Mouse (Mus musculus) hindbrain, postnatal 0 days (tissue): ENCODE results near the gene Tbc1d10c. TPM values are rescaled to one million over a fixed set of nuclear protein-coding genes. Genes with fewer than 3 reads are reported as not detected.
A peak's percentile ranks its signal among the peaks of the same experiment; 100 is the strongest.

Experiments used
- ATAC-seq: fragments of 200-750 bp; cut with Nextera tagmentation; 2 replicates; pipeline ENCODE4 v1.8.0; 2017; ENCODE audit warnings: mild to moderate bottlenecking, moderate TSS enrichment, moderate library complexity
- DNase-seq: peaks from one replicate; pipeline ENCODE4 v3.0.0-alpha.2; 2015; ENCODE audit warnings: low spot score
- H3K27ac ChIP-seq: fragments of 300-500 bp; sonication (generic); 2 replicates; pipeline ENCODE4 v1.5.1; 2014; ENCODE audit warnings: mild to moderate bottlenecking
- H3K27me3 ChIP-seq: fragments of 300-500 bp; sonication (generic); 2 replicates; pipeline ENCODE4 v1.6.1; 2014; ENCODE audit warnings: low read length, mixed read lengths; ENCODE audit not compliant: insufficient read depth
- H3K36me3 ChIP-seq: fragments of 300-500 bp; sonication (generic); 2 replicates; pipeline ENCODE4 v1.6.1; 2014; ENCODE audit warnings: low read length, mixed read lengths; ENCODE audit not compliant: insufficient read depth
- H3K4me1 ChIP-seq: fragments of 300-500 bp; sonication (generic); 2 replicates; pipeline ENCODE4 v1.6.1; 2014; ENCODE audit warnings: antibody characterized with exemption, low read length, mixed read lengths; ENCODE audit not compliant: insufficient read depth
- H3K4me2 ChIP-seq: fragments of 300-500 bp; sonication (generic); 2 replicates; pipeline ENCODE4 v1.6.1; 2014; ENCODE audit warnings: low read depth, mild to moderate bottlenecking, low read length, moderate library complexity, mixed read lengths
- H3K4me3 ChIP-seq: fragments of 300-500 bp; sonication (generic); 2 replicates; pipeline ENCODE4 v1.5.1; 2014; ENCODE audit warnings: low read length
- H3K9ac ChIP-seq: fragments of 300-500 bp; sonication (generic); replicated peaks from 2 replicates; pipeline ENCODE4 v1.6.1; 2014; ENCODE audit warnings: mild to moderate bottlenecking, low read length, moderate library complexity, mixed read lengths
- H3K9me3 ChIP-seq: fragments of 300-500 bp; sonication (generic); 2 replicates; pipeline ENCODE4 v1.6.1; 2016; ENCODE audit warnings: low read length, mixed read lengths
- CTCF ChIP-seq: IDR thresholded peaks from 2 replicates; pipeline ENCODE4 v1.5.1; 2016; ENCODE audit warnings: antibody characterized with exemption, control low read depth, low read depth
- WGBS: fragments of 180-500 bp; shearing (Covaris S2); extraction: QIAGEN DNeasy Blood & Tissue Kit; methylation state at CpG from one replicate; pipeline ENCODE4 v1.1.7; 2014; 5-methylcytosine and 5-hydroxymethylcytosine counted together
- polyA plus RNA-seq: library from polyadenylated mRNA; unstranded; fragments of >200 nt; fragmentation: Nextera tagmentation; extraction: Ambion mirVana; gene quantifications from 2 replicates; pipeline ENCODE4 v1.2.1, GENCODE M21; 2015
- total RNA-seq: library from RNA; depleted of rRNA; stranded (reverse); fragments of >200 nt; gene quantifications from 2 replicates; pipeline ENCODE4 v1.2.3, GENCODE M21; 2014

Tbc1d10c gene
- total and polyA plus RNA-seq, 2 experiments from 2014 or later = 0.95 to 3.8 TPM

DNA sequence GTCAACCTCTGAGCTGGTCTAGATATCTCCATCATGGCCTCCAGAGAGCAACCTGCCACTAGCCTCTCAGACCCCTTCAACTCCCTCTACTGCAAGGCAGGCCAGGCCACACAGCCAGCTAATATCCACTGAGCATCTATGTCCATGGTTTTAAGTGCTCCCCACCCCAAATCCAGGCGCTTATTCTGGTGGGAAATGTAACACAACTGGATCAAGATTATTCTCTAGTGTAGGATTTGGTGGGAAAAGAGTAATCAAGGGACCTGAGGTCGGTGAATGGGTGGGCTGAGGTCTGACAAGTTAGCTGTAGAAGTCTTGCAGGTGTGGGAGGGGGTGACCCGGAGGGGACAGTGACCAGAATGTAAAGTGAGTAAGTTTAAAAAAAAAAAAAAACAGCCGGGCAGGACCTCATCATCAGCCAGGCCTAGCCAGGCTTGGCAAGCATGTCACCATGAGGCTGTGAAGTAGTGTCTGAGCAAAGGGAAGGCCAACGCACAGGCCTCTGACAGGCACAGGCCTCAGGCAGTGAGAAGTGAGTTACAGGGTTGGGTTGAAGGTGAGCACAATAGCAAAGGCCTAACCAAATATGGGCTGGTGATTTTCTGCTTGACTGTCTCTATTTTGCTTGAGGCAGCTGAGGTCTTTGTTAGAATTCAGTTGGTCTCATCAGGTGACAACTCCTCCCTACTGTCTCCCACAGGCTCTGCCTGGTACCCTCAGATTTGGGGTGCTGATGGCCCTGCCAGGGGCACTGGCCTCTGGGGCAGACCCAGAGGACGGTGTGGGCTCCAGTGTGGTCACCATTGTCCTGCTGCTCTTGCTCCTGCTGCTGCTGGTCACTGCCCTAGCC, 35.6 kb downstream of the Tbc1d10c start:
- 65% methylated on average over 6 of the region's 6 CpGs for WGBS
- no peaks in the 10 kb centered on the region for H3K4me1 ChIP-seq
- no peaks in the 10 kb centered on the region for H3K9me3 ChIP-seq
- no peak overlapping the region for H3K27ac ChIP-seq
- no peak overlapping the region for H3K9ac ChIP-seq
- TF ChIP-seq CTCF = no peak
- no peaks in the 10 kb centered on the region for H3K27me3 ChIP-seq
- no peak overlapping the region for H3K4me3 ChIP-seq
- DNase-seq (no peak), ATAC-seq (no peak)
- peaks cover 34% of the 10 kb centered on the region for H3K36me3 ChIP-seq
- H3K4me2 ChIP-seq = no peak overlapping the region

GRCm38 (mm10) chr19:4154437-4155222, 36.5 kb downstream of the Tbc1d10c start:
- H3K4me3 ChIP-seq = no peak overlapping the region
- no peak for TF ChIP-seq CTCF
- DNase-seq (no peak), ATAC-seq (no peak)
- no peaks in the 10 kb centered on the region for H3K9me3 ChIP-seq
- 80% methylated on average over 13 of the region's 13 CpGs for WGBS
- no peak overlapping the region for H3K9ac ChIP-seq
- H3K27ac ChIP-seq = no peak overlapping the region
- no peaks in the 10 kb centered on the region for H3K27me3 ChIP-seq
- H3K36me3 ChIP-seq = peaks cover 33% of the 10 kb centered on the region
- H3K4me2 ChIP-seq = no peak overlapping the region
- H3K4me1 ChIP-seq = 0 out of 2 replicates have a peak, but pooled peaks cover 2% of the 10 kb centered on the region

DNA sequence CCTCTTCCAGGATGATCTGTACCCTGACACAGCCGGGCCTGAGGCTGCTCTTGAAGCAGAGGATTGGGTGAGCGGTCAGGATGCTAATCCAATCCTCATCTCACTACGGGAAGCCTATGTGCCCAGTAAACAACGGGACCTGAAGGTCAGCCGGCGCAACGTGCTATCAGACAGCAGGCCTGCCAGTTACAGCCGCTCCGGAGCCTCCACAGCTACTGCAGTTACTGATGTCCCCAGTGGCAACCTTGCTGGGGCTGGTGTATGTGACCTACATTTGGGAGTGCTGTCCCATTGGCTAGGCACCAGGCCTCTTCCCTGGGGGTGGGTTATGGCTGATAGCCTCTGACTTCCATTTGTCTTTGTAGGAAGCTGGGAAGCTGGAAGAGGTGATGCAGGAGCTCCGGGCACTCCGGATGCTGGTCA, 37.8 kb downstream of the Tbc1d10c start, which contains the start of gene Ptprcap:
TSS of gene Ptprcap (plus strand) at position 373 of the 423 bp plus-strand sequence.
- Histone ChIP-seq H3K27ac (peak within 1 kb of the TSS; percentile 58; the same call in 1 of the 2 replicates), H3K4me3 (no peak within 1 kb of the TSS), H3K36me3 (peaks cover 19% of the 10 kb centered on the region; the same call in 1 of the 2 replicates), H3K27me3 (no peaks in the 10 kb centered on the region), H3K4me1 (peaks cover 10% of the 10 kb centered on the region; the same call in 1 of the 2 replicates), H3K9me3 (no peaks in the 10 kb centered on the region), H3K9ac (no peak within 1 kb of the TSS), H3K4me2 (no peak within 1 kb of the TSS)
- TF ChIP-seq CTCF = no peak
- DNase-seq (peak; percentile 20), ATAC-seq (no peak)
- 68% methylated on average over 11 of the region's 11 CpGs for WGBS

DNA sequence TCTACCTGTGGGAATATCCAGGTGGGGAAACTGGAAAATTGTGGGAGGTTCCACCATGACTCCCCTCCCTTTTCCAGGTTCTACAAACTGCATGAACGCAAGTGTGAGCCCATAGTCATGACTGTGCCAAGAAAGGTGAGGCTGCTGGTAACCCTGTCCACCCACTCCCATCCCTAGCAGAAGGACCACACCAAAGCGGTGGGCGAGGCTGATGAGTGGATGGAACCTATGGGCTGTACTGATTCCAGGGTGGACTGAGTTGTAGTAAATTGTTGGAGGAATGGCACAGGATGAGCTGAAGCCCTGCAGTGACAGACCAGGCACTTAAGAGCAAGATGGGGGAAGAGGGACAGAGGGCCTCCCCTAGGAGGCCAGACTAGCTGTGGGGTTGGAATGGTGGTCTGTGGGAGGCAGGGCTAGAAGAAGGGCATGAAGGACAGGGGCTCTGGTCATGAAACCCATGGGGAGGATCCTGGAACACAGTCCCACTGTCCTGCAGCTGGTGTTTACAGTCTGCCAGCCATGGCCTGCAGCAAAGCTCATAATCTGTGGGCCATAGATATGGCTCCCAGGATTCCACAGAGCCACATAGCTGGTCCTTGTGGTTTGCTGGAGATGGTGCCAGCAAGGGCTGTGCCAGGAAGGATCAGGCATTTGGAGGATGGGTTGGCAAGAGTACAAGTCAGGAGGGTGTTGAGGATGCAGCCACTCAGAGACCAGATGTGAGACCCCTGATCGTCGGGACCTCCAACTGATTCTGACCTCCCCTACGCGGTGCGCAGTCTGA, 38.4 kb downstream of the Tbc1d10c start:
- TF ChIP-seq CTCF = no peak
- Histone ChIP-seq H3K9ac (no peak overlapping the region), H3K27ac (peak overlapping the region; percentile 58; the same call in 1 of the 2 replicates), H3K36me3 (peaks cover 14% of the 10 kb centered on the region; the same call in 1 of the 2 replicates), H3K4me1 (peaks cover 11% of the 10 kb centered on the region), H3K27me3 (no peaks in the 10 kb centered on the region), H3K4me2 (no peak overlapping the region), H3K4me3 (no peak overlapping the region), H3K9me3 (no peaks in the 10 kb centered on the region)
- ATAC-seq (no peak), DNase-seq (peak; percentile 32)
- 72% methylated on average over 8 of the region's 8 CpGs for WGBS

DNA sequence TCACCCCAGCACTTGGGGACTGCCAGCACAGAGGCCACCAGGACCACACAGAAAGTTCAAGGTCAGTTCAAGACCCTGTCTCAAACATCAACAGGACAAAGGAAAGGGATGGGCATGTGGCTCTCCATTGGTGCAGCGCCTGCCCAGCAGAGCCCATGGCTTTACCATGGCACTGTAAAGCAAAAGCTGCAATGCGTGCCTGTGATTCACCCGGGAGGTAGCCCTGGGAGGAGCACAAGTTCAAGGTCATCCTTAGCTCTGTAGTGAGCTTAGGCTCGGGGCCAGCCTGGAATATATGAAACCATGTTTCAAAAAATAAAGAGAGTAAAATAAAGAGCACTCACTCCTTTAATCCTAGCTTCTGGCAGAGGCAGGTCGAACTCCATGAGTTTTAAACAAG, 39.2 kb downstream of the Tbc1d10c start:
- H3K27ac ChIP-seq = no peak overlapping the region
- H3K4me2 ChIP-seq = no peak overlapping the region
- no peak overlapping the region for H3K4me3 ChIP-seq
- H3K9ac ChIP-seq = no peak overlapping the region
- TF ChIP-seq CTCF = no peak
- DNase-seq (no peak), ATAC-seq (no peak)
- no peaks in the 10 kb centered on the region for H3K9me3 ChIP-seq
- WGBS = 87% methylated on average over 5 of the region's 5 CpGs
- H3K36me3 ChIP-seq = peaks cover 13% of the 10 kb centered on the region; the same call in 1 of the 2 replicates
- no peaks in the 10 kb centered on the region for H3K27me3 ChIP-seq
- H3K4me1 ChIP-seq = peaks cover 14% of the 10 kb centered on the region

DNA sequence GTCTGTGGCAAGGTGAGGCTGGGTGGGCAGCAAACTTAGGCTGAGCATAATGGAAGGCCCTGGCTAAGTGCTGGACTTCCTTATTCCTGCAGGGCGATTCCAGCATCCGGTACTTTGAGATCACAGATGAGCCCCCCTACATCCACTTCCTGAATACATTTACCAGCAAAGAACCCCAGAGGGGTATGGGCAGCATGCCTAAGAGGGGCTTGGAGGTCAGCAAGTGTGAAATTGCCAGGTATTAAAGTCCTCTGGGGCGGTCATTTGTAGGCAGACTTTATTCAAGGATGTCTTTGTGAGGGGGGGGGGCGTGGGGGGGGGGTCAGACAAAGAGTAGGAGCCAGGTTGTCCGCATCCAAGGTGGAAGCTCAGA, 39.6 kb downstream of the Tbc1d10c start:
- 72% methylated on average over 5 of the region's 5 CpGs for WGBS
- Histone ChIP-seq H3K27me3 (no peaks in the 10 kb centered on the region), H3K9me3 (no peaks in the 10 kb centered on the region), H3K9ac (no peak overlapping the region), H3K27ac (no peak overlapping the region), H3K4me1 (peaks cover 14% of the 10 kb centered on the region), H3K36me3 (peaks cover 9% of the 10 kb centered on the region; the same call in 1 of the 2 replicates), H3K4me3 (no peak overlapping the region), H3K4me2 (no peak overlapping the region)
- no peak for ATAC-seq
- no peak for TF ChIP-seq CTCF
- no peak for DNase-seq
